Mouse (Mus musculus) megakaryocyte-erythroid progenitor cell, adult 5-6 weeks (primary cell): ENCODE measurements around the gene Spryd4. TPM values are rescaled to one million over a fixed set of nuclear protein-coding genes. Genes with fewer than 3 reads are reported as not detected.
"Not testable (repeated sequence)": the region's sequence is repeated elsewhere in the genome, so short reads cannot be mapped to it uniquely, and the experiment has no call there.

Experiments
- ATAC-seq: replicated peaks from 2 replicates; pipeline ENCODE4 v1.8.0; 2016; ENCODE audit warnings: mild to moderate bottlenecking, inconsistent platforms; ENCODE audit not compliant: severe bottlenecking, poor library complexity, low FRiP score, low TSS enrichment
- total RNA-seq, 2 experiments: library from RNA; stranded (forward) in 1 of 2; stranded (reverse) in 1 of 2; fragments of 200-1000, 215-1000 nt in 1 of 2; fragments of >200 nt in 1 of 2; fragmentation: Nextera tagmentation in 1 of 2; gene quantifications; 2 replicates each; pipeline ENCODE4 v1.2.3; 2014 to 2017

Gene Spryd4
- total RNA-seq, 2 experiments from 2014 or later: 37.3 to 39.7 TPM

DNA sequence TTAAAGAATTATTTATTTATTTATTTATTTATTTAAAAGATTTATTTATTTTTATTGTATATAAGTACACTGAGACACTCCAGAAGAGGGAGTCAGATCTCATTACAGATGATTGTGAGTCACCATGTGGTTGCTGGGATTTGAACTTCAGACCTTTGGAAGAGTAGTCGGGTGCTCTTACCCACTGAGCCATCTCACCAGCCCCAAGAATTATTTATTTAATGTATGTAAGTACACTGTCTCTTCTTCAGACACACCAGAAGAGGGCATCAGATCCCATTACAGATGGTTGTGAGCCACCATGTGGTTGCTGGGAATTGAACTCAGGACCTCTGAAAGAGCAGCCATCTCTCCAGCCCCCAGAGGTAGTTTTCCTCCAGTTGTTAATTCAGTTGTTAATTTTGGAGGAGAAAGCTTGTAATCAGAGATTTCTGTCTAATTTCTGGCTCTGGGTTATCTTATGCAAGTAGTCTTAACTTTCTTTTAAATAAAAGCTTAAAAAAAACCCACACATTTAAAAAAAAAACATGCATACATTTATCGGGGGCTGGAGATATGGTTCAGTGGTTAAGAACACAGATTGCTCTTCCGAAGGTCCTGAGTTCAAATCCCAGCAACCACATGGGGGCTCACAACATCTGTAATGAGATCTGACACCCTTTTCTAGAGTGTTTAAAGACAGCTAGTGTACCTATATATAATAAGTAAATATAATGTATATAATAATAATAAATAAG, 19.4 kb downstream of the Spryd4 start:
- ATAC-seq: not testable (repeated sequence)

- ATAC-seq: no peak
Observed at GRCm38 (mm10) chr10:128191472-128191871, 20.1 kb downstream of the Spryd4 start.

GRCm38 (mm10) chr10:128188242-128188877, 23.2 kb downstream of the Spryd4 start:
- ATAC-seq: peak; percentile 65

DNA sequence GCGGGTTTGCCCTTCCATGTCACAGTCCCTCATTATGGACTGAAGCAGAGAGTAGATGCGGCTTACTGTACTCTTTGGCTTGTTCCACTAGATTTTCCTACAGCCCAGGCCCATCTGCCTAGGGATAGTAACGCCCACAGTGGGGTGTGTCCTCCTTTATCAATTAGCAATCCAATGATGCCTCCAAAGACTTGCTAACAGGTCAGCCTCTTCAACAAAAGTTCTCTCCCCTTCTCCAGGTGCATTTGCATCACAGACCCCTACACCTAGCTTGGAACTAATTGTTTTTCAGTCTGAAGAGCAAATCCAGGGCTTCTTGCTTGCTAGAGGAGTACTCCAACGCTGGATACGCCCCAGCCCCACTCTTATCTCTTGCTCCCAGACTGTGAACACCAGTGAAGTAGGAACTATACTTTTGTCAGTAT, 24.4 kb downstream of the Spryd4 start:
- peak; percentile 89 for ATAC-seq

DNA sequence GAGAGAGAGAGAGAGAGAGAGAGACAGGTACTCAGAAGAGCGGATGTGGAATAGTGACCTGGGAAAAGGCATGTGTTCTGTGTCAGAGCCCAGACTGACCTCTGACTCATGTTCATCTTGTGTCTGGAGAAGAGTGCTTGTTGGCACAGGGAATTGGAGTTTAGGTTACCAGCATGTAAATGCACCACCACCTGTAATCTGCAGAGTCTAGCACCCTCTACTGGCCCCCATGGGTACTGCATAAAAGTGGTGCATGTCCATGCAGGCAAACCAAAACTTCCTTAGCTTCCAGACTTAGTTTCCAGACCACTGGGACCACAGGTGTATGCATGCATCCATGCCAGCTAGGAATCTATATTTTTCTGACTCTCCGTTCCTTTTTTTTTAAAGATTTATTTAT, 25.6 kb downstream of the Spryd4 start:
- peak; percentile 69 for ATAC-seq

GRCm38 (mm10) chr10:128185277-128185940, 26.2 kb downstream of the Spryd4 start:
- ATAC-seq: no peak

- no peak for ATAC-seq
Observed at GRCm38 (mm10) chr10:128184296-128184695, 27.3 kb downstream of the Spryd4 start.

DNA sequence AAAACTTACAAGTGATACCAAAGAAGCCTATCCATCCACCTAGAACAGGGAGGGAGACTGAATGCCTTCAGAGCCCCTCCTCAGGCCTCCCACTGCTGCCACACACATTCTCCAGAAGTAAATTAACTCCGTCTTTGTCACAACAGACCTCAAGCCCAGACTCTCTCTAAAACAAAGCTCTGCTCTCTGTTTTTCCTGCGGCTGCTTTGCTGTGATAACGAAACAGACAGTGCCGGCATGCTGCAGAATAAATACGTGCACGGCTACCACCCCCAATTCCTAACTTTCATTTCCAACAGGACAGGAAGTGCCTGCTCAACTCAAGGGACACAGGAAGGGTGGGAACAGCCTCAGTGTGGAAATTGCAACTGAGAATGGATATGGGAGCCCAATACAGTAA, 31.6 kb downstream of the Spryd4 start, which contains the start of gene Rbms2:
Gene Rbms2 (minus strand): TSS at position 309 of the 400 bp plus-strand sequence.
- ATAC-seq: 0 out of 2 replicates have a peak, but pooled peaks have one; percentile 32

DNA sequence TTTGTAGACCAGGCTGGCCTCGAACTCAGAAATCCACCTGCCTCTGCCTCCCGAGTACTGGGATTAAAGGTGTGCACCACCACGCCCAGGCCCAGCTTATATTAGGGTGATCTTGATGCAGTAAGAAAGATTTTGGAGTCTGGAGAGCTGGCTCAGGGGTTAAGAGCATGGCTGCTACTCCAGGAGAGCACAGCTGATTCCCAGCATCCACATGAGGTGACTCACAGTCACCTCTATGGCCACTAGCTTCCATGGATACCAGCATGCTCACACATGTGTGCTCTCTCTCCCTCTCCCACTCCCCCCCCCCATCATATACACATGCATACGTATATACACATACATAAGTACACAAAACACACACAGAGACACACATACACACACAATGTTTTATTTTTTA, 34.3 kb downstream of the Spryd4 start:
- no peak for ATAC-seq

DNA sequence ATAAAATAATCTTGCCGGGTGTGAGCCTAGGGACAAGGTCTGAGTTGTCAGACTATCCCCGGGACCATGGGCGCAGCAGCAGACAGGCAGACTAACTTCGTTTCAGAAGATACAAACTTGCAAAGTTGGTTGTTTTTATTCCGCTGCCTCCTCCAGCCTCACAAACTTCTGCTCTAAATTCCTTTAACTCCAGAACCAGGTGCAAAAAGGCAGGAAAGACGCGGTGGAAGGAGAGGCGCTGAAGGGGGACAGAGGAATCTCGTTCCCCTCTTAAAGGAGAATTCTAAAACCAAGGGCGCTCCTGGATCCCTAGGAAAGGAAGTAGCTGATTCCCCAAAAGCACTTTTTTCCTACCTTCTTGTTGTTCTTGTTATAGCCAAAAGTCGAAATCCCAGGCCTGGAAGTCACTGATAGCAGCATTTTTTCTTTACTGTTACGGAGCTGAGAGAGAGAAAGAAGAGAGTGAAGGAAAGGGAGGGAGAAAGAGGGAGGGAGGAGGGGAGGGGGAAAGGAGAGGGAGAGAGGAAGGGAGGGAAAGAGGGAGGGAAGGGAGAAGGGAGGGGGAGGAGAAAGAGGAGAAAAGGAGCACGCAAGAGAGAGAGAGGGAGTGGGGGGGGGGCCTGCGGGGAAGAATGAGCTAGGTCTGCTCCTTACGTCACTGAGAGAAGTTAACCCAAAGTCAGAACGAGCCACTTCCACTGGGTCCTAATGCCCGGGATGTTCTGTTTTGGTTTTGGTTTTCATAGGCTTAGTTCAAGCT, 35.4 kb downstream of the Spryd4 start:
- peak; percentile 90 for ATAC-seq

GRCm38 (mm10) chr10:128175302-128175701, 36.3 kb downstream of the Spryd4 start:
- ATAC-seq: no peak

DNA sequence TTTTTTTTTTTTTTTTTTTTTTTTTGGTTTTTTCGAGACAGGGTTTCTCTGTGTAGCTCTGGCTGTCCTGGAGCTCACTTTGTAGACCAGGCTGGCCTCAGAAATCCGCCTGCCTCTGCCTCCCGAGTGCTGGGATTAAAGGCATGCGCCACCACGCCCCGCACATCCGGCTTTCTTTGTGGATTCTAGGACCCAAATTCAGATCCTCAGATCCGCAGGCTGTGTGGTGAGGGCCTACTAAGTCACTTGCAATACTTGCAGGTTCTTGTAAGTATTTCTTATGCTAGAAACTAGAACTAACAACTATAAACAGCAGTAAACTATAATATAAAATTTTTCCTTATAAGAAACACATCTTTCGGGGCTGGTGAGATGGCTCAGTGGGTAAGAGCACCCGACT, 40.3 kb downstream of the Spryd4 start:
- not testable (repeated sequence) for ATAC-seq

- no peak for ATAC-seq
Observed at GRCm38 (mm10) chr10:128167091-128167490, 44.5 kb downstream of the Spryd4 start.

GRCm38 (mm10) chr10:128165726-128166125, 45.9 kb downstream of the Spryd4 start:
- ATAC-seq: not testable (repeated sequence)

Other genes starting within 250 kb of the Spryd4 start
- 0.55 TPM in 1 of 2 replicates, not detected in the other for gene Hsd17b6, start 204.2 kb downstream of the Spryd4 start, total RNA-seq (2014; fragmentation: Nextera tagmentation)
- not detected in 2 replicates for gene Hsd17b6, start 204.2 kb downstream of the Spryd4 start, total RNA-seq (2017)
- gene Prim1, start 196.6 kb downstream of the Spryd4 start, total RNA-seq (2014; fragmentation: Nextera tagmentation): 99.7 and 123 TPM in 2 replicates
- gene Prim1, start 196.6 kb downstream of the Spryd4 start, total RNA-seq (2017): 134 and 143 TPM in 2 replicates
- 1,531 and 1,673 TPM in 2 replicates for gene Naca, start 176.2 kb downstream of the Spryd4 start, total RNA-seq (2014; fragmentation: Nextera tagmentation)
- gene Naca, start 176.2 kb downstream of the Spryd4 start, total RNA-seq (2017): 2,722 and 3,167 TPM in 2 replicates
- gene Ptges3, start 152.9 kb downstream of the Spryd4 start, total RNA-seq (2014; fragmentation: Nextera tagmentation): 210 and 260 TPM in 2 replicates
- gene Ptges3, start 152.9 kb downstream of the Spryd4 start, total RNA-seq (2017): 377 and 378 TPM in 2 replicates
- 2,207 and 2,550 TPM in 2 replicates for gene Atp5b, start 128.5 kb downstream of the Spryd4 start, total RNA-seq (2014; fragmentation: Nextera tagmentation)
- 3,084 and 3,964 TPM in 2 replicates for gene Atp5b, start 128.5 kb downstream of the Spryd4 start, total RNA-seq (2017)
- gene Baz2a, start 120.2 kb downstream of the Spryd4 start, total RNA-seq (2014; fragmentation: Nextera tagmentation): 43.8 and 44.6 TPM in 2 replicates
- gene Baz2a, start 120.2 kb downstream of the Spryd4 start, total RNA-seq (2017): 12.4 and 14.3 TPM in 2 replicates
- gene Rbms2, start 31.5 kb downstream of the Spryd4 start, total RNA-seq (2014; fragmentation: Nextera tagmentation): 25.2 and 31.5 TPM in 2 replicates
- 9.1 and 10.9 TPM in 2 replicates for gene Rbms2, start 31.5 kb downstream of the Spryd4 start, total RNA-seq (2017)
- gene Gls2, start 17.4 kb downstream of the Spryd4 start, total RNA-seq (2014; fragmentation: Nextera tagmentation): 8.8 and 15.0 TPM in 2 replicates
- 9.1 and 16.7 TPM in 2 replicates for gene Gls2, start 17.4 kb downstream of the Spryd4 start, total RNA-seq (2017)
- gene Mip, start 14.0 kb upstream of the Spryd4 start, total RNA-seq (2014; fragmentation: Nextera tagmentation): 0.74 TPM in 1 of 2 replicates, not detected in the other
- 1.6 TPM in 1 of 2 replicates, not detected in the other for gene Mip, start 14.0 kb upstream of the Spryd4 start, total RNA-seq (2017)
- gene Timeless, start 20.3 kb upstream of the Spryd4 start, total RNA-seq (2014; fragmentation: Nextera tagmentation): 104 and 125 TPM in 2 replicates
- gene Timeless, start 20.3 kb upstream of the Spryd4 start, total RNA-seq (2017): 105 and 128 TPM in 2 replicates
- 1.3 and 1.7 TPM in 2 replicates for gene Apon, start 42.3 kb upstream of the Spryd4 start, total RNA-seq (2014; fragmentation: Nextera tagmentation)
- not detected in 2 replicates for gene Apon, start 42.3 kb upstream of the Spryd4 start, total RNA-seq (2017)
- not detected in 2 replicates for gene Apof, start 56.9 kb upstream of the Spryd4 start, total RNA-seq (2014; fragmentation: Nextera tagmentation)
- gene Apof, start 56.9 kb upstream of the Spryd4 start, total RNA-seq (2017): not detected in 2 replicates
- 24.3 and 35.7 TPM in 2 replicates for gene Stat2, start 58.8 kb upstream of the Spryd4 start, total RNA-seq (2014; fragmentation: Nextera tagmentation)
- gene Stat2, start 58.8 kb upstream of the Spryd4 start, total RNA-seq (2017): 8.1 and 9.0 TPM in 2 replicates
- not detected in 2 replicates for gene Il23a, start 86.9 kb upstream of the Spryd4 start, total RNA-seq (2014; fragmentation: Nextera tagmentation)
- not detected in 2 replicates for gene Il23a, start 86.9 kb upstream of the Spryd4 start, total RNA-seq (2017)
- 37.0 and 40.7 TPM in 2 replicates for gene Pan2, start 91.5 kb upstream of the Spryd4 start, total RNA-seq (2014; fragmentation: Nextera tagmentation)
- gene Pan2, start 91.5 kb upstream of the Spryd4 start, total RNA-seq (2017): 14.2 and 18.0 TPM in 2 replicates
- 62.8 and 95.5 TPM in 2 replicates for gene Cnpy2, start 110.7 kb upstream of the Spryd4 start, total RNA-seq (2014; fragmentation: Nextera tagmentation)
- 86.0 and 87.5 TPM in 2 replicates for gene Cnpy2, start 110.7 kb upstream of the Spryd4 start, total RNA-seq (2017)
- 226 and 251 TPM in 2 replicates for gene Cs, start 125.9 kb upstream of the Spryd4 start, total RNA-seq (2014; fragmentation: Nextera tagmentation)
- 113 and 182 TPM in 2 replicates for gene Cs, start 125.9 kb upstream of the Spryd4 start, total RNA-seq (2017)
- gene Coq10a, start 157.2 kb upstream of the Spryd4 start, total RNA-seq (2014; fragmentation: Nextera tagmentation): 12.9 and 16.8 TPM in 2 replicates
- 8.8 and 10.9 TPM in 2 replicates for gene Coq10a, start 157.2 kb upstream of the Spryd4 start, total RNA-seq (2017)
- 62.2 and 68.5 TPM in 2 replicates for gene Ankrd52, start 165.3 kb upstream of the Spryd4 start, total RNA-seq (2014; fragmentation: Nextera tagmentation)
- 8.3 and 11.7 TPM in 2 replicates for gene Ankrd52, start 165.3 kb upstream of the Spryd4 start, total RNA-seq (2017)
- not detected in 2 replicates for gene Slc39a5, start 189.4 kb upstream of the Spryd4 start, total RNA-seq (2014; fragmentation: Nextera tagmentation)
- not detected in 2 replicates for gene Slc39a5, start 189.4 kb upstream of the Spryd4 start, total RNA-seq (2017)
- 63.0 and 130 TPM in 2 replicates for gene Nabp2, start 199.7 kb upstream of the Spryd4 start, total RNA-seq (2014; fragmentation: Nextera tagmentation)
- 54.4 and 98.8 TPM in 2 replicates for gene Nabp2, start 199.7 kb upstream of the Spryd4 start, total RNA-seq (2017)
- 20.9 and 21.6 TPM in 2 replicates for gene Rnf41, start 199.8 kb upstream of the Spryd4 start, total RNA-seq (2014; fragmentation: Nextera tagmentation)
- 8.8 and 12.9 TPM in 2 replicates for gene Rnf41, start 199.8 kb upstream of the Spryd4 start, total RNA-seq (2017)
- 98.5 and 119 TPM in 2 replicates for gene Smarcc2, start 247.4 kb upstream of the Spryd4 start, total RNA-seq (2014; fragmentation: Nextera tagmentation)
- 62.9 and 73.3 TPM in 2 replicates for gene Smarcc2, start 247.4 kb upstream of the Spryd4 start, total RNA-seq (2017)